Mouse (Mus musculus): ENCODE data around the gene Ptrh1. TPM values are rescaled to one million over a fixed set of nuclear protein-coding genes. Genes with fewer than 3 reads are reported as not detected.

Ptrh1 gene
- total and polyA plus RNA-seq, 3 experiments, result 1.4 to 9.2 (median 4.6) TPM

GRCm38 (mm10) chr2:32734933-32735332 is 40.7 kb upstream of the Ptrh1 start:
- dilution Hi-C loops (cut with MboI; ENCODE audit: extremely low pct_ligation_motif_present, extremely low pct_unique_long_range_greater_than_20kb, low sequenced_read_pairs) (no loop called here), in situ Hi-C loops (cut with MboI; ENCODE audit: low pct_ligation_motif_present, low pct_unique_long_range_greater_than_20kb, low sequenced_read_pairs) (no loop called here)
- Histone ChIP-seq H3K4me3 (replicated peaks in 1 of 3; ENCODE audit: low read depth in 2 of 3, low read length in 2 of 3, poor library complexity in 1 of 3) (no peak overlapping the region), H3K27ac (ENCODE audit: insufficient read depth, low read depth) (no peak overlapping the region), H3K79me2 (replicated peaks; ENCODE audit: control insufficient read depth, extremely low read depth, insufficient read depth, poor library complexity, severe bottlenecking) (no peaks in the 10 kb centered on the region), H3K9me3 (replicated peaks; ENCODE audit: low read length) (no peaks in the 10 kb centered on the region), H3K36me3 (replicated peaks in 1 of 2; ENCODE audit: control insufficient read depth in 1 of 2, insufficient read depth in 1 of 2, low read length in 1 of 2) (peaks cover 10 to 90% of the 10 kb centered on the region in 2 experiments), H3K4me1 (ENCODE audit: control insufficient read depth in 1 of 2, insufficient read depth in 2 of 2) (peaks cover 4 to 47% of the 10 kb centered on the region in 2 experiments; a peak in 3 of 4 replicates), H3K9ac (ENCODE audit: insufficient read depth, low read depth) (no peak overlapping the region), H3K4me2 (ENCODE audit: insufficient read depth, low read depth, poor library complexity, severe bottlenecking) (no peak overlapping the region), H3K27me3 (replicated peaks) (no peaks in the 10 kb centered on the region)
- TF ChIP-seq TCF12 (IDR thresholded peaks at IDR 0.05; ENCODE audit: low read depth, low read length) (no peak), E2F4 (IDR thresholded peaks at IDR 0.05; ENCODE audit: insufficient replicate concordance, low read depth, low read length) (no peak), USF1 (IDR thresholded peaks at IDR 0.05; ENCODE audit: low read depth, low read length) (no peak), ELF1 (IDR thresholded peaks at IDR 0.05; ENCODE audit: low read depth, low read length) (no peak), SIN3A (IDR thresholded peaks at IDR 0.05; ENCODE audit: low read length) (no peak), CHD1 (IDR thresholded peaks at IDR 0.05; ENCODE audit: low read depth, low read length) (no peak), MAX (IDR thresholded peaks at IDR 0.05; ENCODE audit: low read length) (no peak), ETS1 (conservative IDR thresholded peaks at IDR 0.05; ENCODE audit: low read depth, low read length) (no peak), RCOR1 (conservative IDR thresholded peaks at IDR 0.05; ENCODE audit: low read depth, low read length) (no peak), MAFK (IDR thresholded peaks at IDR 0.05; ENCODE audit: insufficient replicate concordance, low read length) (no peak), EP300 (IDR thresholded peaks at IDR 0.05; ENCODE audit: low read length) (no peak)
- no peak for DNase-seq (ENCODE audit: extremely low read depth)

DNA sequence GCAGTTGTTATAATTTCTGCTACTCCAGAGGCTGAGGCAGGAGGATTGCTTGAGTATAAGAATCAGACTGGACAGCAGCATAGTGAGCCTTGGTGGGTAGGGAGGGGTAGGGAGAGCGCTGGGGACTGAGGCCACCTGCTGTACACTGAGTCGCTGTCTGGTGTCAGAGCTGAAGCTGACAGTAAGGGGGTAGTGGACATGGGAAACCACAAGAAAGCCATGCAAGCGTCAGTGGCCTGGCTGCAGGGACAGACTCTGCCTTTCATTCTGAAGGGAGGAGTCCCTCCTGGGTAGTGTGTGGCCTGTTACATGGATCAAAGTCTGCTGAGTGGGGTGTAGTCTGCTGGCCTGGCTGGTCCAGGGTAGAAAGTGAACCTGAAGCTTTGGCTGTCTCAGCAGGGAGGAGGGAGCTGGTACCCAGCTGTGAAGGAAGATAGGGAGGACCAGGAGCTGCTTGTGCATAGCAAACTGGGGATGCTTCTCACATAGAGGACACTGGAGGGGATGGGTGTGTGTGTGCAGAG is 39.2 kb upstream of the Ptrh1 start:
- no peak overlapping the region for H3K4me3 ChIP-seq (replicated peaks in 1 of 3; ENCODE audit: low read depth in 2 of 3, low read length in 2 of 3, poor library complexity in 1 of 3)
- H3K79me2 ChIP-seq (replicated peaks; ENCODE audit: control insufficient read depth, extremely low read depth, insufficient read depth, poor library complexity, severe bottlenecking), result no peaks in the 10 kb centered on the region
- H3K9ac ChIP-seq (ENCODE audit: insufficient read depth, low read depth), result no peak overlapping the region
- peaks cover 13 to 88% of the 10 kb centered on the region in 2 experiments for H3K36me3 ChIP-seq (replicated peaks in 1 of 2; ENCODE audit: control insufficient read depth in 1 of 2, insufficient read depth in 1 of 2, low read length in 1 of 2)
- H3K4me2 ChIP-seq (ENCODE audit: insufficient read depth, low read depth, poor library complexity, severe bottlenecking), result no peak overlapping the region
- TF ChIP-seq CTCF (conservative IDR thresholded peaks at IDR 0.05 in 1 of 2, IDR thresholded peaks at IDR 0.05 in 1 of 2; ENCODE audit: low read depth in 2 of 2, low read length in 2 of 2) (0 out of 4 replicates have a peak, but pooled peaks of 1 of the 2 experiments have one; percentile 6), SMC3 (IDR thresholded peaks at IDR 0.05; ENCODE audit: low read depth, low read length) (peak; percentile 14), POLR2A (IDR thresholded peaks at IDR 0.05; ENCODE audit: low read depth, low read length) (no peak)
- DNase-seq (ENCODE audit: extremely low read depth), result no peak
- no peaks in the 10 kb centered on the region for H3K27me3 ChIP-seq (replicated peaks)
- no peaks in the 10 kb centered on the region for H3K9me3 ChIP-seq (replicated peaks; ENCODE audit: low read length)
- no peak overlapping the region for H3K27ac ChIP-seq (ENCODE audit: insufficient read depth, low read depth)
- dilution Hi-C loops (cut with MboI; ENCODE audit: extremely low pct_ligation_motif_present, extremely low pct_unique_long_range_greater_than_20kb, low sequenced_read_pairs) (no loop called here), in situ Hi-C loops (cut with MboI; ENCODE audit: low pct_ligation_motif_present, low pct_unique_long_range_greater_than_20kb, low sequenced_read_pairs) (no loop called here)
- H3K4me1 ChIP-seq (ENCODE audit: control insufficient read depth in 1 of 2, insufficient read depth in 2 of 2), result peaks cover 4 to 38% of the 10 kb centered on the region in 2 experiments; a peak in 3 of 4 replicates

GRCm38 (mm10) chr2:32737008-32737407 is 38.6 kb upstream of the Ptrh1 start:
- DNase-seq (ENCODE audit: extremely low read depth), result no peak
- Histone ChIP-seq H3K27me3 (replicated peaks) (no peaks in the 10 kb centered on the region), H3K4me1 (ENCODE audit: control insufficient read depth in 1 of 2, insufficient read depth in 2 of 2) (peaks cover 4 to 32% of the 10 kb centered on the region in 2 experiments; a peak in 3 of 4 replicates), H3K27ac (ENCODE audit: insufficient read depth, low read depth) (no peak overlapping the region), H3K79me2 (replicated peaks; ENCODE audit: control insufficient read depth, extremely low read depth, insufficient read depth, poor library complexity, severe bottlenecking) (no peaks in the 10 kb centered on the region), H3K9me3 (replicated peaks; ENCODE audit: low read length) (no peaks in the 10 kb centered on the region), H3K9ac (ENCODE audit: insufficient read depth, low read depth) (no peak overlapping the region), H3K36me3 (replicated peaks in 1 of 2; ENCODE audit: control insufficient read depth in 1 of 2, insufficient read depth in 1 of 2, low read length in 1 of 2) (peaks cover 19 to 90% of the 10 kb centered on the region in 2 experiments), H3K4me2 (ENCODE audit: insufficient read depth, low read depth, poor library complexity, severe bottlenecking) (no peak overlapping the region), H3K4me3 (replicated peaks in 1 of 3; ENCODE audit: low read depth in 2 of 3, low read length in 2 of 3, poor library complexity in 1 of 3) (no peak overlapping the region)
- dilution Hi-C loops (cut with MboI; ENCODE audit: extremely low pct_ligation_motif_present, extremely low pct_unique_long_range_greater_than_20kb, low sequenced_read_pairs), result no loop called here
- TF ChIP-seq BHLHE40 (IDR thresholded peaks at IDR 0.05; ENCODE audit: low read depth, low read length), result no peak
- TF ChIP-seq USF1 (IDR thresholded peaks at IDR 0.05; ENCODE audit: low read depth, low read length), result no peak
- 0 out of 4 replicates have a peak, but pooled peaks of 1 of the 2 experiments have one; percentile 2 for TF ChIP-seq CTCF (conservative IDR thresholded peaks at IDR 0.05 in 1 of 2, IDR thresholded peaks at IDR 0.05 in 1 of 2; ENCODE audit: low read depth in 2 of 2, low read length in 2 of 2)
- in situ Hi-C loops (cut with MboI; ENCODE audit: low pct_ligation_motif_present, low pct_unique_long_range_greater_than_20kb, low sequenced_read_pairs), result no loop called here

All from CH12.LX (cell line).